Mouse (Mus musculus): ENCODE data around the gene Smg6.

DNA sequence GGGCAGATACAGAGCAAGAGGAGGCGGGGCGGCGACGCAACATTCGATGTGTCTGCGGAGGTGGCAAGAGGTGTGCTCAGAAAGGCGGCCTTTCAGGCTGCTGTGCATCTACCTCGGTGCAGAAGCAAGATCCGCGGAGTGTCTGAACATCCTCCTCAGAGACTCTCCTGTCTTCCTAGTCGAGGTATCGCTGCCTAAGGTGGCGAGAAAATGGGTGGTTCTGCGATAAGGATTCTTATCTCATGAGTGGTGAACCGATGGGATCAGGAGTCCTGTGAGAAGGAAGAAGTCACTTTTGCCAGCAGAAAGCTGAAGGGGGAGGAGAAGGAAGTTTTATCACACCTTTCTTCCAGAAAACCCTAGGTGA is 248.2 kb downstream of the Smg6 start:
- TF ChIP-seq CTCF (IDR thresholded peaks at IDR 0.05; ENCODE audit: low read depth, low read length) (no peak), POLR2A (IDR thresholded peaks at IDR 0.05; ENCODE audit: insufficient read depth, low read length) (no peak)

All from ES-Bruce4 (cell line).